Mouse (Mus musculus) CH12.LX (cell line): Measurements from ENCODE around the gene Fmn2. TPM values are rescaled to one million over a fixed set of nuclear protein-coding genes. Genes with fewer than 3 reads are reported as not detected.

ENCODE experiments used
- DNase-seq: peaks from one replicate; pipeline ENCODE4 v3.0.0-alpha.2; 2013; ENCODE audit errors: extremely low read depth
- H3K27ac ChIP-seq: 2 replicates; pipeline ENCODE4 v1.5.1; 2012; ENCODE audit warnings: low read depth, mild to moderate bottlenecking, control low read depth, moderate library complexity; ENCODE audit not compliant: insufficient read depth
- H3K27me3 ChIP-seq: replicated peaks from 2 replicates; pipeline ENCODE3; 2012; ENCODE audit warnings: inconsistent platforms
- H3K36me3 ChIP-seq, 2 experiments: replicated peaks in 1 of 2; 2 replicates each; pipeline versions ENCODE3 to v1.6.1; 2012; ENCODE audit warnings: inconsistent platforms in 1 of 2, low read length in 1 of 2, mild to moderate bottlenecking in 1 of 2, mixed read lengths in 1 of 2, moderate library complexity in 1 of 2; ENCODE audit not compliant: control insufficient read depth in 1 of 2, insufficient read depth in 1 of 2
- H3K4me1 ChIP-seq, 2 experiments: 2 replicates each; pipeline ENCODE4 v1.6.1; 2012; ENCODE audit warnings: inconsistent platforms in 1 of 2, moderate library complexity in 1 of 2; ENCODE audit not compliant: insufficient read depth in 2 of 2, control insufficient read depth in 1 of 2
- H3K4me2 ChIP-seq: 2 replicates; pipeline ENCODE4 v1.6.1; 2012; ENCODE audit warnings: low read depth, mild to moderate bottlenecking, control low read depth; ENCODE audit not compliant: poor library complexity, insufficient read depth, severe bottlenecking
- H3K4me3 ChIP-seq, 3 experiments: fragments of 150-350 bp in 1 of 3; sonication (generic) in 1 of 3; replicated peaks in 1 of 3; 2 replicates each; pipeline versions ENCODE3 to v1.5.1; 2011 to 2012; ENCODE audit warnings: low read depth in 2 of 3, low read length in 2 of 3, mild to moderate bottlenecking in 2 of 3, moderate library complexity in 2 of 3, control low read depth in 1 of 3, improper control_type of control experiment in 1 of 3, inconsistent platforms in 1 of 3, mixed read lengths in 1 of 3; ENCODE audit not compliant: poor library complexity in 1 of 3
- H3K79me2 ChIP-seq: replicated peaks from 2 replicates; pipeline ENCODE4 v1.6.1; 2012; ENCODE audit warnings: mild to moderate bottlenecking, moderate library complexity; ENCODE audit not compliant: control insufficient read depth, poor library complexity, insufficient read depth, severe bottlenecking; ENCODE audit errors: extremely low read depth
- H3K9ac ChIP-seq: 2 replicates; pipeline ENCODE4 v1.6.1; 2012; ENCODE audit warnings: low read depth, mild to moderate bottlenecking, control low read depth, moderate library complexity; ENCODE audit not compliant: insufficient read depth
- H3K9me3 ChIP-seq: replicated peaks from 2 replicates; pipeline ENCODE3; 2012; ENCODE audit warnings: low read length, inconsistent platforms, mixed read lengths
- CTCF ChIP-seq, 2 experiments: IDR thresholded peaks in 1 of 2; conservative IDR thresholded peaks in 1 of 2; 2 replicates each; pipeline ENCODE4 v1.5.1; 2011 to 2012; ENCODE audit warnings: low read depth in 2 of 2, low read length in 2 of 2, improper control_type of control experiment in 1 of 2, inconsistent platforms in 1 of 2, mild to moderate bottlenecking in 1 of 2, moderate library complexity in 1 of 2
- E2F4 ChIP-seq: IDR thresholded peaks from 2 replicates; pipeline ENCODE4 v1.6.1; 2011; ENCODE audit warnings: low read depth, low read length, improper control_type of control experiment; ENCODE audit not compliant: insufficient replicate concordance
- ELF1 ChIP-seq: IDR thresholded peaks from 2 replicates; pipeline ENCODE4 v1.6.1; 2014; ENCODE audit warnings: low read depth, mild to moderate bottlenecking, inconsistent platforms, low read length, improper control_type of control experiment
- EP300 ChIP-seq: IDR thresholded peaks from 2 replicates; pipeline ENCODE4 v1.6.1; 2011; ENCODE audit warnings: low read length, improper control_type of control experiment
- ETS1 ChIP-seq: conservative IDR thresholded peaks from 2 replicates; pipeline ENCODE4 v1.6.1; 2012; ENCODE audit warnings: low read depth, mild to moderate bottlenecking, inconsistent platforms, low read length, improper control_type of control experiment, moderate library complexity
- GABPA ChIP-seq: IDR thresholded peaks from 2 replicates; pipeline ENCODE4 v1.6.1; 2012; ENCODE audit warnings: low read depth, low read length, improper control_type of control experiment, inconsistent platforms; ENCODE audit not compliant: insufficient replicate concordance
- HCFC1 ChIP-seq: IDR thresholded peaks from 2 replicates; pipeline ENCODE4 v1.6.1; 2012; ENCODE audit warnings: low read depth, mild to moderate bottlenecking, inconsistent platforms, low read length, improper control_type of control experiment
- IRF4 ChIP-seq: IDR thresholded peaks from 2 replicates; pipeline ENCODE4 v1.6.1; 2014; ENCODE audit warnings: low read depth, mild to moderate bottlenecking, inconsistent platforms, low read length, improper control_type of control experiment
- JUN ChIP-seq: IDR thresholded peaks from 2 replicates; pipeline ENCODE4 v1.6.1; 2011; ENCODE audit warnings: low read depth, mild to moderate bottlenecking, low read length, improper control_type of control experiment, moderate library complexity; ENCODE audit not compliant: insufficient read depth
- MAFK ChIP-seq: IDR thresholded peaks from 2 replicates; pipeline ENCODE4 v1.6.1; 2011; ENCODE audit warnings: low read length, improper control_type of control experiment; ENCODE audit not compliant: insufficient replicate concordance
- MAX ChIP-seq: IDR thresholded peaks from 2 replicates; pipeline ENCODE4 v1.6.1; 2011; ENCODE audit warnings: low read length, improper control_type of control experiment
- MAZ ChIP-seq: IDR thresholded peaks from 2 replicates; pipeline ENCODE4 v1.6.1; 2012; ENCODE audit warnings: low read depth, mild to moderate bottlenecking, inconsistent platforms, low read length, improper control_type of control experiment, moderate library complexity
- NELFE ChIP-seq: IDR thresholded peaks from 2 replicates; pipeline ENCODE4 v1.6.1; 2011; ENCODE audit warnings: low read depth, low read length, improper control_type of control experiment
- NRF1 ChIP-seq: IDR thresholded peaks from 2 replicates; pipeline ENCODE4 v1.6.1; 2014; ENCODE audit warnings: low read depth, mild to moderate bottlenecking, inconsistent platforms, low read length, improper control_type of control experiment, moderate library complexity
- PAX5 ChIP-seq: IDR thresholded peaks from 2 replicates; pipeline ENCODE4 v1.6.1; 2012; ENCODE audit warnings: low read length, inconsistent platforms, mixed read lengths
- POLR2A ChIP-seq: IDR thresholded peaks from 2 replicates; pipeline ENCODE4 v1.6.1; 2011; ENCODE audit warnings: low read depth, mild to moderate bottlenecking, improper control_type of control experiment, low read length
- POLR2AphosphoS2 ChIP-seq: IDR thresholded peaks from 2 replicates; pipeline ENCODE4 v1.6.1; 2011; ENCODE audit warnings: low read depth, low read length, improper control_type of control experiment
- RAD21 ChIP-seq: IDR thresholded peaks from 2 replicates; pipeline ENCODE4 v1.6.1; 2011; ENCODE audit warnings: low read depth, mild to moderate bottlenecking, low read length, improper control_type of control experiment, moderate library complexity
- SIN3A ChIP-seq: IDR thresholded peaks from 2 replicates; pipeline ENCODE4 v1.6.1; 2012; ENCODE audit warnings: low read length, improper control_type of control experiment, inconsistent platforms
- SMC3 ChIP-seq: IDR thresholded peaks from 2 replicates; pipeline ENCODE4 v1.6.1; 2011; ENCODE audit warnings: low read depth, low read length, improper control_type of control experiment
- TBP ChIP-seq: conservative IDR thresholded peaks from 2 replicates; pipeline ENCODE4 v1.6.1; 2011; ENCODE audit warnings: low read depth, low read length, improper control_type of control experiment
- TCF12 ChIP-seq: IDR thresholded peaks from 2 replicates; pipeline ENCODE4 v1.6.1; 2014; ENCODE audit warnings: low read depth, mild to moderate bottlenecking, inconsistent platforms, low read length, improper control_type of control experiment
- UBTF ChIP-seq: IDR thresholded peaks from 2 replicates; pipeline ENCODE4 v1.6.1; 2012; ENCODE audit warnings: low read depth, mild to moderate bottlenecking, inconsistent platforms, low read length, improper control_type of control experiment, moderate library complexity
- USF1 ChIP-seq: IDR thresholded peaks from 2 replicates; pipeline ENCODE4 v1.6.1; 2014; ENCODE audit warnings: low read depth, mild to moderate bottlenecking, inconsistent platforms, low read length, improper control_type of control experiment
- USF2 ChIP-seq: conservative IDR thresholded peaks from 2 replicates; pipeline ENCODE4 v1.6.1; 2011; ENCODE audit warnings: low read depth, low read length, improper control_type of control experiment
- ZC3H11A ChIP-seq: IDR thresholded peaks from 2 replicates; pipeline ENCODE4 v1.6.1; 2012; ENCODE audit warnings: low read depth, mild to moderate bottlenecking, inconsistent platforms, low read length, improper control_type of control experiment
- ZKSCAN1 ChIP-seq: IDR thresholded peaks from 2 replicates; pipeline ENCODE4 v1.6.1; 2012; ENCODE audit warnings: low read depth, inconsistent platforms, low read length, improper control_type of control experiment, borderline replicate concordance
- ZNF384 ChIP-seq: IDR thresholded peaks from 2 replicates; pipeline ENCODE4 v1.6.1; 2012; ENCODE audit warnings: low read depth, low read length, improper control_type of control experiment, inconsistent platforms
- dilution Hi-C: fragments of 300-500 bp; cut with MboI; formaldehyde crosslinking; loops from 2 replicates; pipeline ENCODE4 v1.14.3; 2020; ENCODE audit warnings: low sequenced_read_pairs; ENCODE audit not compliant: extremely low pct_unique_long_range_greater_than_20kb, extremely low pct_ligation_motif_present
- in situ Hi-C: fragments of 300-500 bp; cut with MboI; formaldehyde crosslinking; loops from 3 replicates; pipeline ENCODE4 v1.14.3; 2019; ENCODE audit warnings: low sequenced_read_pairs, low pct_ligation_motif_present, low pct_unique_long_range_greater_than_20kb, mixed read lengths
- polyA plus RNA-seq: library from polyadenylated mRNA; unstranded; fragments of >175 nt; gene quantifications from 2 replicates; pipeline ENCODE4 v1.2.1, GENCODE M21; 2012; ENCODE audit warnings: low read depth; ENCODE audit not compliant: insufficient read length
- total RNA-seq, 2 experiments: library from RNA; depleted of rRNA; stranded (reverse); fragments of 300-350 nt in 1 of 2; fragments of >200 nt in 1 of 2; gene quantifications; 2 replicates each; pipeline ENCODE4 v1.2.3; 2012 to 2014

Gene Fmn2
- total and polyA plus RNA-seq, 3 experiments, result 0.25 to 1.6 (median 0.51) TPM

DNA sequence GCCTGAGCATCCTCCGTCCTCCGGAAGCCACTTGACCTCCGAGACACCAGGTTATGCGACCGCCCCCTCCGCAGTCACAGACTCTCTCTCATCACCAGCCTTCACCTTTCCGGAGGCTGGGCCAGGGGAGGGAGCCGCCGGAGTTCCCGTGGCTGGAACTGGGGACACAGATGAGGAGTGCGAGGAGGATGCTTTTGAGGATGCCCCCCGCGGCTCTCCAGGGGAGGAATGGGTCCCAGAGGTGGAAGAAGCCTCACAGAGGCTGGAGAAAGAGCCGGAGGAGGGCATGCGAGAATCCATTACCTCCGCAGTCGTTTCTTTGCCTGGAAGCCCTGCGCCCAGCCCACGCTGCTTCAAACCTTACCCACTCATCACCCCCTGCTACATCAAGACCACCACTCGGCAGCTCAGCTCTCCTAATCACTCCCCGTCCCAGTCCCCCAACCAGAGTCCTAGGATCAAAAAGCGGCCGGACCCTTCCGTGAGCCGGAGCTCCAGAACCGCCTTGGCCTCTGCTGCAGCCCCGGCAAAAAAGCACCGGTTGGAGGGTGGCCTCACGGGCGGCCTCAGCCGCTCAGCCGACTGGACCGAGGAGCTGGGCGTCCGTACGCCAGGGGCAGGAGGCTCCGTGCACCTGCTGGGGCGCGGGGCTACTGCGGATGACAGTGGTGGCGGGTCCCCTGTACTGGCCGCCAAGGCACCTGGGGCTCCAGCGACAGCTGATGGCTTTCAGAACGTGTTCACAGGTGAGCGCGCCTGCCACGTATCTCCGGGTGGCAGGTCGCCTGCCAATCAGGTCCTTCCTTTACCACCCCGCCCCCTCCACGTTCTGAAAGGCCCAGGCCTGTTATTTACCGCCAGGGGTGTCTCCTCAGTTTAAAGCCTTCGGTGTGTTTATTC lies 1.5 kb downstream of the Fmn2 start:
- TF ChIP-seq SIN3A, result no peak
- TF ChIP-seq MAX, result no peak
- TF ChIP-seq MAZ, result no peak
- TF ChIP-seq USF1, result no peak
- no peak for TF ChIP-seq ZKSCAN1
- TF ChIP-seq JUN, result no peak
- TF ChIP-seq ZC3H11A, result no peak
- TF ChIP-seq ELF1, result no peak
- TF ChIP-seq MAFK, result no peak
- no peak for TF ChIP-seq POLR2AphosphoS2
- no peak for TF ChIP-seq TBP
- TF ChIP-seq EP300, result no peak
- TF ChIP-seq PAX5, result no peak
- no peak for TF ChIP-seq USF2
- TF ChIP-seq POLR2A, result no peak
- no peak for TF ChIP-seq HCFC1
- no peak for TF ChIP-seq E2F4
- no peak for TF ChIP-seq TCF12
- TF ChIP-seq UBTF, result no peak
- H3K9me3 ChIP-seq, result peaks cover 10% of the 10 kb centered on the region
- no peak overlapping the region for H3K4me3 ChIP-seq
- peaks cover 5 to 14% of the 10 kb centered on the region in 2 experiments; a peak in 3 of 4 replicates for H3K4me1 ChIP-seq
- in situ Hi-C loops (no loop called here), dilution Hi-C loops (no loop called here)
- no peak overlapping the region for H3K9ac ChIP-seq
- peaks cover 0 to 3% of the 10 kb centered on the region in 2 experiments for H3K36me3 ChIP-seq
- H3K4me2 ChIP-seq, result no peak overlapping the region
- H3K27ac ChIP-seq, result no peak overlapping the region
- no peaks in the 10 kb centered on the region for H3K79me2 ChIP-seq
- no peaks in the 10 kb centered on the region for H3K27me3 ChIP-seq
- DNase-seq, result no peak

DNA sequence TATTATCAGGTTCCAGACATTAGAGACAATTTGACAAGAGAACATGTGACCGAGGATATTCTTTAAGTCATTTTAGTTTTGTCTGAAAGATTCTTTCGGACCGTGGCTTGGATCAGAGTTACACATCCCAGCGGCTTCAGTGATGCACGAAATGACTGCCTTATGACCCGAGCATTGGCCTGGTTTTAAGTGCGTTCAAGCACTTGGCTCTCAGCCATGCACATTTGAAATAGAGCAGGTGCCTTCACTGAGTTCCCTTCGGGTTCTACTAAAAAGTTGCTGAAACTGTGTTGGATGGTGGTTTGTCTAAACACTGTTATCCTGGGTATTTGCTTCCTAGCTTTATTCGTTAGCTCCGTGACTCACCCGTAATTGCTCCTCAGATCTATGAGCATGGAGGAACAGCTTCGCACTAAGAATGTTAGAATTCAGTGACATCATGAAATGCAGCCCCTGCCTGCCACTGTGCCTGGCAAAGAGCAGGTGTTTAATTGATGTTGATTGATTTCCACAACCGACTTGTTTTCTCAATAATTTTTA lies 7.0 kb downstream of the Fmn2 start:
- no peak overlapping the region for H3K27ac ChIP-seq
- no peaks in the 10 kb centered on the region for H3K9me3 ChIP-seq
- in situ Hi-C loops, result no loop called here
- TF ChIP-seq TCF12 (no peak), ZC3H11A (no peak), SMC3 (no peak), RAD21 (no peak), MAX (no peak), NELFE (no peak), ETS1 (no peak), NRF1 (no peak), POLR2A (no peak), CTCF (conservative IDR thresholded peaks at IDR 0.05 in 1 of 2, IDR thresholded peaks at IDR 0.05 in 1 of 2; ENCODE audit: low read depth in 2 of 2, low read length in 2 of 2) (no peak), GABPA (no peak), MAZ (no peak), IRF4 (no peak), ZNF384 (no peak), HCFC1 (no peak), EP300 (no peak), JUN (no peak)
- H3K4me1 ChIP-seq, result peaks cover 0 to 4% of the 10 kb centered on the region in 2 experiments; a peak in 2 of 4 replicates
- no peak overlapping the region for H3K9ac ChIP-seq
- peaks cover 0 to 2% of the 10 kb centered on the region in 2 experiments for H3K36me3 ChIP-seq
- H3K4me3 ChIP-seq, result no peak overlapping the region
- dilution Hi-C loops, result no loop called here
- H3K79me2 ChIP-seq, result no peaks in the 10 kb centered on the region
- H3K27me3 ChIP-seq, result no peaks in the 10 kb centered on the region
- no peak overlapping the region for H3K4me2 ChIP-seq
- DNase-seq, result no peak
